Mouse (Mus musculus) G1E-ER4 (cell line): ENCODE results near the gene Haus6. TPM values are rescaled to one million over a fixed set of nuclear protein-coding genes. Genes with fewer than 3 reads are reported as not detected.

Source experiments
- GATA1 ChIP-seq: IDR thresholded peaks from one replicate; pipeline ENCODE4 v1.8.0; 2012; ENCODE audit warnings: low read length, inconsistent platforms
- polyA plus RNA-seq: library from polyadenylated mRNA; stranded (reverse); fragments of >175 nt; gene quantifications from 2 replicates; pipeline ENCODE4 v1.2.3, GENCODE M21; 2012

Gene Haus6
- 37.3 and 42.2 TPM in 2 replicates for polyA plus RNA-seq

DNA sequence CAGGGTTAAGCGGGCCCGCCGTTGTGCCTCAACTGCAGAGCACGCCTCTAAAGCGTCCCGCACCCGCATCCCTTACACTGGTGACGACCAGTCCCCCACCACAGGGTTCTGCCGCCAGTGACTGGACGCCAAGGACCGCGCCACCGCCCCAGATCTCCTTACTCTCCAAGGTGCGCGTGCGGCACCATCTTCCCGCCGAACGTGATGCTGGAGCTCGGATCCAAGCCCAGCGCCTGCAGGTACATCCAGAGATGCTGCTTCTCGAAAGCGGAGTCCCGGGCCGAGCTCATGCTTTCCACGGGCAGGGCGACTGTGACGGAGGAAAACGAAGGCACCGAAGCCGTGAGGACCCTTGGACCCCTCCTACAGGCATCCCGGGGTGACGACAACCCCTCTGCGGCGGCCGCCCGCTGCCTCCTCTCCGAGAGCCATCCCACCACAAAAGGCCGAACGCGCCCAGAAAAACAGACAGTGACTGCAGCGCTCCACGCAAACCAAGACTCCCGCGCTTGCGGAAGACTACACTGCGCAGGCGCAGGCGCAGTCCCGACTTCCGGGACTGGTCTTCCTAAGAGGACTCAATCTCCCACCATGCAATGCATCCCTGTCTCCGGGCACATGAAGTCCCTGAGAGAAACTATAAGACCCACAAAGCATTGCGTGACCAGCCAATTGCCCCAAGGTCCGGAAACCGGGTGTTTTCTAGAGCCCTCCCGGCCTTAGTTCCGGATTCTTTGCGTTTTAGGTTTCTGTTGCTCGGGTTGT lies at the start of gene Haus6:
Haus6 (minus strand) TSS at position 532 of the 765 bp plus-strand sequence.
- no peak for TF ChIP-seq GATA1

DNA sequence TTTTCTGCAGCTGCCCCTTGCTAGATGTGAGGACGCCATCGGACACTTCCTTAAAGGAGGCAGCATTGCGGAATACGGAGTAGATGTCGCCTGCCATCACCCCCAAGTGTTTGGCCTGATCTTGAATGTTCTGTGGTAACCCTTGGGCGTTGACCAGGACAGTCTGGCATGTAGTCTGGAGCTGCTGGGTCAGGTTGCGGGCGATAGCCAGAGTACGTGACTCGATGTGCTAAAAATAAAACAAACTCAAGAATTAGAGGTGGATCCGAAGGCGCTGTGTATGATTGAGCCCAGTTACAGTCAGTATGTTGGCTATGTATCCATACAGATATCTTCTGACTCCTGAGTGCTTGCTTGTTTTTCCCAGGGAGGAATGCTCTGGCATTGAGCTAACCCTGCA lies 45.3 kb upstream of the Haus6 start:
- TF ChIP-seq GATA1, result no peak

DNA sequence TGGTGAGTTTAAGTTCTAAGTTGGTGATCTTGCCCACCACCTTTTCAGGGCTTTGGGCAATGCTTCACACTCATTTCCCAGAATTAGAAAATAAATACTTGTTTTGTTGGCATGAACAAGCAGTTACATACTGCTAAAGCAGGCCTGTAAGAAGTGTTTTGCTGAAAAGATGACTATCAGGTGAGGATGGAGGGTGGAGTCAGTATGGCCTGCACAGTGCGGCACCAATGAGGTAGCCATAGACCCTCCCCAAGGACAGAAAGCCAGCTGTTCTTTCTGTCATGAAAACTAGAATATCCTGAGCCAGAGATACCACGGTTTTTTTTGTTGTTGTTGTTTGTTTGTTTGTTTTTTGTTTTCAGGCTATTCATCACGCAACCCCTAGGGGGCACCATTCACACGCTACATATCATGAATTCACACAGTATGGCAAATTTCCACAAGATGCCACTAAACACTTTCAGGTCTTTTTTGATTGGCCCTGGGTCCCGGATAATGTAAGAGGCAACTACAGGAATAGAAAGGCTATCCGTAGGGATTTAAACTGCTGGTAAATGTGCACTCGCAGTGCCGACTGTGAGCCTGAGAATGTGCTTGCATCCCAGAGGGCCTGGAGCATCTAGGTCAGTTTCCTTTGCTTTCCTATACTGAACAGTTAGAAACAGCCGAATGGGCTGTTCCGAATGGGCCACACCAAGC lies 40.0 kb upstream of the Haus6 start:
- TF ChIP-seq GATA1, result no peak

DNA sequence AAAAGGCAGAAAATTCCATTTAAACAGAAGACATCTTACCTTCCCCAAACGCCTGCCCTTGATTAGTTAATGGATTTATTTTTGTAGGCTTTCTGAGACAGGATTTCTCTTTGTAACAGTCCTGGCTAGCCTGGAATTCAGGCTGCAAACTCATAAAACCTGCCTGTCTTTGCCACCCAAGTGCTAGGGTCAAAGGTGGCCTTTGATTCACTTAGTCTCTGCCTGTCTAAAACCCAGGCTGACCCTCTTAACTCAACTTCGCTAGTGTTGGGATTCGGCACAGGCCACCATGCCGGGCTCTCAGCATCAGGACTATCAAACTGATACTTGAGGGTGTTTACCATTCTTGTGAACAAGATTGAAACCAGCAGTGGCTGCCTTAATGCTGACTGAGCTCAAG lies 20.0 kb upstream of the Haus6 start:
- TF ChIP-seq GATA1, result no peak

DNA sequence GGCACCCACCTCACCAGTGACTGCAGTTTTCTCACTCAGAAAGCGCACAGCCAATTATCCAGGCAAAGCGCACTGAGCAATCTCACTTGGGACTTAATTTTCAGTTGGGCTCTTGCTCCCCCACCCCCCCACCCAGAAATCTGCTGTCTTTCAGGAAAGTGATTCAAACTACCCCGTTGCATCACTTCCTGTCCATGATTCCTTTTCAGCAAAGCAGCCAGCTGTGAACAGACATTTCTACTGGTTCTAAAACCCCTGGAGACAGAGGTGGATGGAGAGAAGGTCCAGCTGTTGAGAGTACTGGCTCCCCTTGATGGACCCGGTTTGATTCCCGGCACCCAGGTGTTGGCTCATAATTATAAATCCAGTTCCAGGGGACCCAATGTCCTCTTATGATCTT lies 13.6 kb upstream of the Haus6 start:
- TF ChIP-seq GATA1, result no peak

- TF ChIP-seq GATA1, result no peak
Measured at GRCm38 (mm10) chr4:86622116-86622515, 10.3 kb upstream of the Haus6 start.

DNA sequence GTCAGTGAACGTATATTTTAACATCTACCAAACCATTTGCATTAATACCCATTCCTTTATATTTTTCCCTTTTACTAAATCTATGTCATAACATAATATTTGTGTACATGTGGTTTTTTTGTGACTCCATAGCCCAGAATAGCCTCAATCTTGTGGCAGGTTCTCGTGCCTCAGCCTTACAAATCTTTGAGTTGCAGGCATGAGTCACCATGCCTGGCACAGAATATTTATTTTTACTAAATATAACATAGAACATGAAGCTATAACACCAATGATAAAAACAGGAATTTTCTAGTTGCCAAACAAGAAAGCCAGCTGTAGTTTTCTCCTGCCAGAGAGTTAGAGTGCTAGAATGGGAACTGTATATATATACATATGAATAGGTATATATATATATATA lies 8.7 kb upstream of the Haus6 start:
- TF ChIP-seq GATA1, result no peak

DNA sequence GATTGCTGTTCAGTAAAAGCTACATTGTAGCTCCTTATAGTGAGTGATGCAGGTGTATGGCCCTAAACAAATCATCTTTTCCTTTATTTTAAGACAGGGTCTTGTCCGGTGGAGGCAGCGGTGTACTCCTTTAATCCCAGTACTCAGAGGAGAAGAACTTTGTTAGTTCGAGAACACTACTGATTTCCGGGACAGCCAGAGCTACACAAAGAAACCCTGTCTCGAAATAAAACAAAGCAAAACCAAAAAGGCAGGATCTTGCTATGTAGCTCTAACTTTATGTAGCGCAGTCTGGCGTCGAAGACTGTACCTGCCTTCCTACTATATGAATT lies 400 bp upstream of the Haus6 start:
- TF ChIP-seq GATA1, result no peak

DNA sequence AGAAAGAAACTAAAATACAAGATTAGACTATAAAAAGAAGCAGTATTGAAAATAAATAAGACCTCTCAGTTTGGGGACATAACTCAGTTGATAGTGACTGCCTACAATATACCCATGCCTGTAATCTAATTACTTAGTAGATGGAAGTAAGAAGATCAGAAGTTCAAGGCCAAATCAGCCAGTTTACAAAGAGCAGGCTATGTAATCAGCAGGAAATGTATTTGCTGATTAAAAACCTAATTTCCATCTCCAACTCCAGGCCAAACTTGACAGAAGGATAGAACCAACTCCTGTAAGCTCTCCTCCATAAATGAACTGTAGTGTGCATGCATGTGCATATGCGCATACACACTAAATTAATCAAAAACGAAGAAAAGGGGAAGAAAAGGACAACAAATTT lies 20.6 kb downstream of the Haus6 start:
- no peak for TF ChIP-seq GATA1

DNA sequence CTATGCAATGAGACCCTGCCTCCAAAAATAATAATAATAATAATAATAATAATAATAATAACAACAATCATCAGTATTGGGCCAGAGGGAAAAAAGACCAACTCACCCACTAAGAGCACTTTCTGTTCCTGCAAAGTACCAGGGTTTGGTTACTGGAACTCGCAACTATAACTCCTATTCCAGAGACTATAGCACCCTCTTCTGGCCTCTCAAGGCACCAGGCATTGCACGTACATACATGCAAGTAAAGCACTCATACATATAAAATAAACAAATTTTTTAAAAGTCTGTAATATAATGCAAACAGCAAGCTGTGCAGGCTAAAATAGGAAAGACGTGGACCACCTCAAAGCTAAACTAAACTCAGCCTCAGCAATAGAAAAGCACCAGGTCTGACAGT lies 23.6 kb downstream of the Haus6 start:
- no peak for TF ChIP-seq GATA1

- no peak for TF ChIP-seq GATA1
Measured at GRCm38 (mm10) chr4:86580591-86580990, 31.3 kb downstream of the Haus6 start.

GRCm38 (mm10) chr4:86580056-86580455 lies 31.8 kb downstream of the Haus6 start:
- no peak for TF ChIP-seq GATA1

DNA sequence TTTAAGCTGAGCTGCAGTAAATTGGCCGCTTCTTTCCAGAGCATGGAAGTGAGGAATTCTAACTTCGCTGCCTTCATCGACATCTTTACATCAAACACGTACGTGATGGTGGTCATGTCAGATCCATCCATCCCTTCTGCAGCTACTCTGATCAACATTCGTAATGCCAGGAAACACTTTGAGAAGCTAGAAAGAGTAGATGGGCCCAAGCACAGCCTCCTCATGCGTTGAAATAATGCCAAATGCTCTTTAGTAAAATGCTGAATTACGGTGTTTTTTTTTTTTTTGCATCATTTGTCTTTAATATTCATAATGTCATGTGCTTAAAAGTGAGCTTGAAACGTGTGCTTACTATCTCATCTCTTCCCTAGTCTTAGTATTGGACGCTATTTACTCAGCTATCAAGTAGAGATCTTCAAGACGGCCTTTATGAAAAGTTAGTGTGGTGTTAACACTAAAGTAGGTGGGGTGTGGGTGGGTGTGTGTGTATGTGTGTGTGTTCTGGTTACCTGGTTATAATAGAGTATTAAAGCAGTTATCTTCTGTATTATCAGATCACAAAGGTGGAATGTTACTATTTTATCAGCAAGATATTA lies 35.1 kb downstream of the Haus6 start:
- no peak for TF ChIP-seq GATA1

GRCm38 (mm10) chr4:86576120-86576541 lies 35.7 kb downstream of the Haus6 start:
- no peak for TF ChIP-seq GATA1

- no peak for TF ChIP-seq GATA1
Measured at GRCm38 (mm10) chr4:86575283-86575983, 36.4 kb downstream of the Haus6 start, which contains the start of gene Rraga. Gene Rraga, plus strand, starts transcription at chr4:86575668.

DNA sequence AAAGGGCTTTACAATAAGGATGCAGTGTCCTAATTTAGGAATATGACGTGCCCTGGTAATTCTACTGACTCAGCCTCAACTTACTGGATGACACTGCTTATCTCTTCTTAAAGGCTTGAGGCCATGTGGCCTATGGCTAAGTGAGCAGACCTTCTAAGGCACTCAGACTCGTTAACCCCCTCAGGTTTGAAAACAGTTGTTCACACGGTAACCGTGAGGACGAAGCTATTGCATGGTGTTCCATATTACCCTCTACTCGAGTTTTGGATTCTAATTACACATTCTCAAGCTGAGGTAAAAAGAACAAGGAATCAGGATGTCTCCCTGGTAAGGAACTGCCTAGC lies 36.9 kb downstream of the Haus6 start:
- TF ChIP-seq GATA1, result no peak
